ENCODE assay signal across 10 mouse cellular contexts in genomic region chr13:109914846-109915245, GRCm38 (mm10).
DNase-seq lines count a peak whose midpoint lies in the region; ATAC-seq and TF ChIP-seq lines count a peak whose summit lies in the region.
"Had no signal": no experiment of that assay in that cellular context is flagged by ENCODE, and none has a peak within 500 bp of the region (broad histone marks: within the 10 kb centered on the region; RNA-seq: fewer than 3 reads in every experiment).

No protein-coding gene starts in this region.

- peak; percentile 13; the same call in 1 of the 2 replicates for ATAC-seq in hindbrain, postnatal 0 days
- ATAC-seq in hindbrain, embryonic 16.5 days, result no peak
- ATAC-seq in lung, embryonic 15.5 days (ENCODE audit: borderline replicate concordance, extremely low read depth, low FRiP score, low TSS enrichment), result 0 out of 2 replicates have a peak, but pooled peaks have one; percentile 23
- no peak for ATAC-seq in forebrain, embryonic 16.5 days

- TF ChIP-seq POLR2A in kidney, adult 2 months (IDR thresholded peaks at IDR 0.05; ENCODE audit: low read depth, low read length), result no peak

- no peak overlapping the region for H3K4me2 ChIP-seq in hindbrain, postnatal 0 days (ENCODE audit: low read depth, low read length)
- no peak overlapping the region for H3K4me2 ChIP-seq in hindbrain, embryonic 16.5 days (ENCODE audit: low read length)
- H3K4me2 ChIP-seq in lung, embryonic 15.5 days, result no peak overlapping the region
- H3K4me2 ChIP-seq in forebrain, embryonic 16.5 days (ENCODE audit: low read length), result no peak overlapping the region

- 64% methylated on average over 5 of the region's 5 CpGs for WGBS in hindbrain, postnatal 0 days
- WGBS in hindbrain, embryonic 16.5 days, result 54% methylated on average over 5 of the region's 5 CpGs
- WGBS in kidney, adult 2 months, result 20% methylated on average over 5 of the region's 5 CpGs
- WGBS in lung, embryonic 15.5 days, result 9% methylated on average over 5 of the region's 5 CpGs
- WGBS in forebrain, embryonic 16.5 days, result 81% methylated on average over 5 of the region's 5 CpGs
- WGBS in embryonic facial prominence, embryonic 10.5 days, result 55% methylated on average over 5 of the region's 5 CpGs

- no peak for TF ChIP-seq CTCF in hindbrain, postnatal 0 days (IDR thresholded peaks at IDR 0.05; ENCODE audit: low read depth)
- TF ChIP-seq CTCF in kidney, adult 2 months (conservative IDR thresholded peaks at IDR 0.05; ENCODE audit: insufficient read depth, insufficient read length, low read depth, low read length), result no peak

- H3K4me3 ChIP-seq in hindbrain, postnatal 0 days (ENCODE audit: low read length), result no peak overlapping the region
- H3K4me3 ChIP-seq in hindbrain, embryonic 16.5 days (ENCODE audit: low read length), result no peak overlapping the region
- H3K4me3 ChIP-seq in kidney, adult 2 months (ENCODE audit: insufficient read depth, low read depth, low read length), result no peak overlapping the region
- H3K4me3 ChIP-seq in lung, embryonic 15.5 days, result no peak overlapping the region
- no peak overlapping the region for H3K4me3 ChIP-seq in forebrain, embryonic 16.5 days (replicated peaks; ENCODE audit: low read length)
- H3K4me3 ChIP-seq in embryonic facial prominence, embryonic 10.5 days, result no peak overlapping the region

- H3K9ac ChIP-seq in hindbrain, postnatal 0 days (replicated peaks; ENCODE audit: low read length), result no peak overlapping the region
- H3K9ac ChIP-seq in hindbrain, embryonic 16.5 days (ENCODE audit: low read depth, low read length), result no peak overlapping the region
- H3K9ac ChIP-seq in lung, embryonic 15.5 days, result no peak overlapping the region
- H3K9ac ChIP-seq in forebrain, embryonic 16.5 days (replicated peaks; ENCODE audit: low read depth, low read length), result no peak overlapping the region

- no peaks in the 10 kb centered on the region for H3K36me3 ChIP-seq in hindbrain, postnatal 0 days (ENCODE audit: insufficient read depth, low read length)
- no peaks in the 10 kb centered on the region for H3K36me3 ChIP-seq in hindbrain, embryonic 16.5 days (ENCODE audit: control insufficient read depth, insufficient read depth, low read length)
- no peaks in the 10 kb centered on the region for H3K36me3 ChIP-seq in kidney, adult 2 months (ENCODE audit: control insufficient read depth, insufficient read depth, low read length)
- no peaks in the 10 kb centered on the region for H3K36me3 ChIP-seq in lung, embryonic 15.5 days
- H3K36me3 ChIP-seq in forebrain, embryonic 16.5 days (ENCODE audit: control insufficient read depth, insufficient read depth), result no peaks in the 10 kb centered on the region
- H3K36me3 ChIP-seq in embryonic facial prominence, embryonic 10.5 days (replicated peaks), result no peaks in the 10 kb centered on the region

- no peaks in the 10 kb centered on the region for H3K27me3 ChIP-seq in hindbrain, postnatal 0 days (ENCODE audit: insufficient read depth, low read length)
- no peaks in the 10 kb centered on the region for H3K27me3 ChIP-seq in hindbrain, embryonic 16.5 days (replicated peaks; ENCODE audit: control insufficient read depth, insufficient read depth, low read length)
- H3K27me3 ChIP-seq in kidney, adult 2 months (replicated peaks; ENCODE audit: control insufficient read depth, insufficient read depth, low read length), result no peaks in the 10 kb centered on the region
- no peaks in the 10 kb centered on the region for H3K27me3 ChIP-seq in lung, embryonic 15.5 days
- no peaks in the 10 kb centered on the region for H3K27me3 ChIP-seq in forebrain, embryonic 16.5 days (replicated peaks; ENCODE audit: control insufficient read depth, insufficient read depth, low read length)
- no peaks in the 10 kb centered on the region for H3K27me3 ChIP-seq in embryonic facial prominence, embryonic 10.5 days (replicated peaks; ENCODE audit: low read depth, poor library complexity, severe bottlenecking)

- H3K9me3 ChIP-seq in hindbrain, postnatal 0 days (ENCODE audit: low read length), result no peaks in the 10 kb centered on the region
- H3K9me3 ChIP-seq in hindbrain, embryonic 16.5 days (ENCODE audit: control insufficient read depth, low read length), result no peaks in the 10 kb centered on the region
- no peaks in the 10 kb centered on the region for H3K9me3 ChIP-seq in lung, embryonic 15.5 days
- no peaks in the 10 kb centered on the region for H3K9me3 ChIP-seq in forebrain, embryonic 16.5 days (ENCODE audit: control insufficient read depth, low read length)
- no peaks in the 10 kb centered on the region for H3K9me3 ChIP-seq in embryonic facial prominence, embryonic 10.5 days

- no peaks in the 10 kb centered on the region for H3K4me1 ChIP-seq in hindbrain, postnatal 0 days (ENCODE audit: insufficient read depth, low read length)
- H3K4me1 ChIP-seq in hindbrain, embryonic 16.5 days (ENCODE audit: control insufficient read depth, insufficient read depth, low read depth, low read length), result peaks cover 3% of the 10 kb centered on the region
- peaks cover 8% of the 10 kb centered on the region; the same call in 1 of the 2 replicates for H3K4me1 ChIP-seq in kidney, adult 2 months (ENCODE audit: control insufficient read depth, insufficient read depth, low read length)
- peaks cover 15% of the 10 kb centered on the region for H3K4me1 ChIP-seq in lung, embryonic 15.5 days
- peaks cover 9% of the 10 kb centered on the region for H3K4me1 ChIP-seq in forebrain, embryonic 16.5 days (replicated peaks; ENCODE audit: control insufficient read depth, insufficient read depth, low read length)
- peaks cover 54% of the 10 kb centered on the region for H3K4me1 ChIP-seq in embryonic facial prominence, embryonic 10.5 days

- H3K27ac ChIP-seq in hindbrain, postnatal 0 days, result no peak overlapping the region
- H3K27ac ChIP-seq in hindbrain, embryonic 16.5 days (ENCODE audit: low read depth, low read length), result no peak overlapping the region
- H3K27ac ChIP-seq in kidney, adult 2 months (ENCODE audit: insufficient read depth, low read depth, low read length), result no peak overlapping the region
- H3K27ac ChIP-seq in lung, embryonic 15.5 days, result no peak overlapping the region
- H3K27ac ChIP-seq in forebrain, embryonic 16.5 days (ENCODE audit: low read length), result no peak overlapping the region
- no peak overlapping the region for H3K27ac ChIP-seq in embryonic facial prominence, embryonic 10.5 days (replicated peaks)

- DNase-seq in hindbrain, postnatal 0 days (ENCODE audit: low spot score), result no peak
- peak; percentile 37 for DNase-seq in embryo, embryonic 9.5 days (ENCODE audit: extremely low spot score)
- DNase-seq in kidney, adult 2 months, result peak; percentile 45
- no peak for DNase-seq in left cerebral cortex, adult 18-20 months (ENCODE audit: low spot score in 2 of 2)
- no peak for DNase-seq in embryonic facial prominence, embryonic 10.5 days (ENCODE audit: low spot score)
- DNase-seq: right cerebral cortex, postnatal 4 days; thymus, postnatal 25 days had no signal

Comparison
In these comparisons a context has a peak if more than half of its experiments do, and no peak if none do; other contexts are left out.
1. ATAC-seq: peak in hindbrain, postnatal 0 days (single experiment) and lung, embryonic 15.5 days (single experiment); none in hindbrain, embryonic 16.5 days (single experiment) and forebrain, embryonic 16.5 days (single experiment).
2. DNase-seq: peak in embryo, embryonic 9.5 days (single experiment) and kidney, adult 2 months (single experiment); none in hindbrain, postnatal 0 days (single experiment), left cerebral cortex, adult 18-20 months (0 of 2) and embryonic facial prominence, embryonic 10.5 days (single experiment).